Mouse (Mus musculus) liver, embryonic 14 days (tissue): ENCODE data around the gene Med9. TPM values are rescaled to one million over a fixed set of nuclear protein-coding genes. Genes with fewer than 3 reads are reported as not detected.

Source experiments
- polyA plus RNA-seq: library from polyadenylated mRNA; depleted of rRNA; stranded (reverse); fragments of >200 nt; gene quantifications from 2 replicates; pipeline ENCODE4 v1.2.3, GENCODE M21; 2012; rRNA removed

Med9 gene
- polyA plus RNA-seq: 10.6 and 11.8 TPM in 2 replicates

GRCm38 (mm10) chr11:59947752-59948400 lies at the start of gene Med9:
Gene Med9, plus strand, starts transcription at chr11:59948206.

GRCm38 (mm10) chr11:59964818-59965217 lies 16.8 kb downstream of the Med9 start, which contains the start of gene Rasd1:
Gene Rasd1, minus strand, starts transcription at chr11:59964944.

Other genes starting within 250 kb of the Med9 start
- gene Pld6, start 160.6 kb upstream of the Med9 start, polyA plus RNA-seq: 1.6 and 1.9 TPM in 2 replicates
- gene Flcn, start 138.2 kb upstream of the Med9 start, polyA plus RNA-seq: 9.3 and 11.1 TPM in 2 replicates
- gene Nt5m, start 108.8 kb upstream of the Med9 start, polyA plus RNA-seq: 7.9 and 8.8 TPM in 2 replicates
- gene Cops3, start 108.4 kb upstream of the Med9 start, polyA plus RNA-seq: 35.8 and 40.6 TPM in 2 replicates
- gene Rasd1, start 16.7 kb downstream of the Med9 start, polyA plus RNA-seq: 0.36 and 0.47 TPM in 2 replicates
- 4.4 and 4.7 TPM in 2 replicates for gene Pemt, start 98.3 kb downstream of the Med9 start, polyA plus RNA-seq
- gene Rai1, start 156.8 kb downstream of the Med9 start, polyA plus RNA-seq: 6.2 and 7.1 TPM in 2 replicates